Mouse (Mus musculus) embryonic facial prominence, embryonic 12.5 days (tissue): ENCODE data around the gene Gm6657. TPM values are rescaled to one million over a fixed set of nuclear protein-coding genes. Genes with fewer than 3 reads are reported as not detected.

Experiments
- ATAC-seq: fragments of 200-750 bp; cut with Nextera tagmentation; 2 replicates; pipeline ENCODE4 v1.8.0; 2017; ENCODE audit not compliant: insufficient number of reproducible peaks, insufficient read depth, low FRiP score, low TSS enrichment
- H3K27ac ChIP-seq: fragments of 300-500 bp; sonication (generic); 2 replicates; pipeline ENCODE4 v1.5.1; 2016; ENCODE audit warnings: mild to moderate bottlenecking
- H3K27me3 ChIP-seq: fragments of 300-500 bp; sonication (generic); 2 replicates; pipeline ENCODE4 v1.6.1; 2016; ENCODE audit warnings: mild to moderate bottlenecking, moderate library complexity
- H3K36me3 ChIP-seq: fragments of 300-500 bp; sonication (generic); 2 replicates; pipeline ENCODE4 v1.6.1; 2016; ENCODE audit warnings: mild to moderate bottlenecking
- H3K4me1 ChIP-seq: fragments of 300-500 bp; sonication (generic); 2 replicates; pipeline ENCODE4 v1.6.1; 2016
- H3K4me2 ChIP-seq: fragments of 300-500 bp; sonication (generic); replicated peaks from 2 replicates; pipeline ENCODE4 v1.6.1; 2016; ENCODE audit warnings: mild to moderate bottlenecking, moderate library complexity
- H3K4me3 ChIP-seq: fragments of 300-500 bp; sonication (generic); 2 replicates; pipeline ENCODE4 v1.5.1; 2016; ENCODE audit warnings: mild to moderate bottlenecking
- H3K9ac ChIP-seq: fragments of 300-500 bp; sonication (generic); 2 replicates; pipeline ENCODE4 v1.6.1; 2016; ENCODE audit warnings: mild to moderate bottlenecking, moderate library complexity
- H3K9me3 ChIP-seq: fragments of 300-500 bp; sonication (generic); 2 replicates; pipeline ENCODE4 v1.6.1; 2016; ENCODE audit warnings: mild to moderate bottlenecking, moderate library complexity
- WGBS: fragments of 180-500 bp; shearing (Covaris S2); methylation state at CpG from one replicate; pipeline ENCODE4 v1.1.7; 2016; 5-methylcytosine and 5-hydroxymethylcytosine counted together
- polyA plus RNA-seq: library from polyadenylated mRNA; unstranded; fragments of >200 nt; fragmentation: Nextera tagmentation; extraction: Ambion mirVana; gene quantifications from 2 replicates; pipeline ENCODE4 v1.2.1, GENCODE M21; 2016

Gm6657 gene
- polyA plus RNA-seq = not detected in 2 replicates

GRCm38 (mm10) chr12:78193942-78194341 lies at the start of gene Gm6657:
Gene Gm6657 (plus strand): TSS chr12:78194242.
- Histone ChIP-seq H3K4me1 (no peaks in the 10 kb centered on the region), H3K27ac (no peak within 1 kb of the TSS), H3K4me2 (no peak within 1 kb of the TSS), H3K4me3 (no peak within 1 kb of the TSS), H3K9ac (no peak within 1 kb of the TSS), H3K9me3 (peaks cover 5% of the 10 kb centered on the region; the same call in 1 of the 2 replicates), H3K27me3 (no peaks in the 10 kb centered on the region), H3K36me3 (no peaks in the 10 kb centered on the region)
- no peak for ATAC-seq

GRCm38 (mm10) chr12:78153308-78154002 lies 40.6 kb upstream of the Gm6657 start:
- no peaks in the 10 kb centered on the region for H3K9me3 ChIP-seq
- H3K9ac ChIP-seq = no peak overlapping the region
- H3K4me3 ChIP-seq = no peak overlapping the region
- no peak for ATAC-seq
- H3K4me1 ChIP-seq = no peaks in the 10 kb centered on the region
- no peak overlapping the region for H3K4me2 ChIP-seq
- WGBS = 51% methylated on average over 7 of the region's 7 CpGs
- H3K36me3 ChIP-seq = no peaks in the 10 kb centered on the region
- no peaks in the 10 kb centered on the region for H3K27me3 ChIP-seq
- H3K27ac ChIP-seq = no peak overlapping the region

DNA sequence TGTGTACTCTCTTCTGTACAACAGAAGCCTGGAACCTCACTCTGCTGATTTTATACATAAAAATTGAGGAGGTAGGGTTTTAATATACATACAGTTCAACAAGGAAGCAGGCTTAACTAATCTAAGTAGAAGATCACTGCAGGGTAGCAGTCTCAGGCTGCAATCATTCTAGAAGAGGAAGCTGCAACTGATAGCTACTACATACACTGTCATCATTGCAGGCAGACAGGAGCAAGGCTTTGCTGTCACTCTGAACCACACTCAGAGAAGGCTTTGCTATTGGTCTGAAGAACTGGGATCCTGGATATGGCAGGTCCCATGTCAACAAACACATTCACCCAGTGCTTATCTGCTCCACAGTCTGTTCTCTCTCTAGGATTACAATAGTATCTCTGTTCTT lies 23.9 kb upstream of the Gm6657 start:
- Histone ChIP-seq H3K27me3 (no peaks in the 10 kb centered on the region), H3K4me3 (no peak overlapping the region), H3K9ac (no peak overlapping the region), H3K36me3 (no peaks in the 10 kb centered on the region), H3K9me3 (no peaks in the 10 kb centered on the region), H3K27ac (no peak overlapping the region), H3K4me1 (no peaks in the 10 kb centered on the region), H3K4me2 (no peak overlapping the region)
- no peak for ATAC-seq

GRCm38 (mm10) chr12:78173945-78174344 lies 20.1 kb upstream of the Gm6657 start:
- H3K27me3 ChIP-seq = no peaks in the 10 kb centered on the region

GRCm38 (mm10) chr12:78174671-78175070 lies 19.4 kb upstream of the Gm6657 start:
- H3K9me3 ChIP-seq = no peaks in the 10 kb centered on the region
- no peaks in the 10 kb centered on the region for H3K4me1 ChIP-seq
- H3K36me3 ChIP-seq = no peaks in the 10 kb centered on the region
- H3K27me3 ChIP-seq = no peaks in the 10 kb centered on the region
- WGBS = 90% methylated on average over 4 of the region's 4 CpGs
- ATAC-seq = no peak
- H3K4me2 ChIP-seq = no peak overlapping the region
- H3K9ac ChIP-seq = no peak overlapping the region
- no peak overlapping the region for H3K4me3 ChIP-seq
- no peak overlapping the region for H3K27ac ChIP-seq

More at GRCm38 (mm10) chr12:78173945-78174344, 20.1 kb upstream of the Gm6657 start:
- 76% methylated on average over 3 of the region's 3 CpGs for WGBS
- no peaks in the 10 kb centered on the region for H3K36me3 ChIP-seq
- H3K9me3 ChIP-seq = no peaks in the 10 kb centered on the region
- no peak overlapping the region for H3K9ac ChIP-seq
- no peak overlapping the region for H3K4me3 ChIP-seq
- no peak overlapping the region for H3K4me2 ChIP-seq
- H3K4me1 ChIP-seq = no peaks in the 10 kb centered on the region
- ATAC-seq = no peak
- no peak overlapping the region for H3K27ac ChIP-seq

- 56% methylated on average over 2 of the region's 2 CpGs for WGBS
- Histone ChIP-seq H3K4me3 (no peak overlapping the region), H3K27me3 (no peaks in the 10 kb centered on the region), H3K27ac (no peak overlapping the region), H3K4me1 (no peaks in the 10 kb centered on the region), H3K36me3 (no peaks in the 10 kb centered on the region), H3K9ac (no peak overlapping the region), H3K9me3 (no peaks in the 10 kb centered on the region), H3K4me2 (no peak overlapping the region)
- ATAC-seq = no peak
Measured at GRCm38 (mm10) chr12:78181452-78181851, 12.6 kb upstream of the Gm6657 start.

GRCm38 (mm10) chr12:78195368-78195767 lies 1.3 kb downstream of the Gm6657 start:
- Histone ChIP-seq H3K4me2 (no peak overlapping the region), H3K36me3 (no peaks in the 10 kb centered on the region), H3K9me3 (peaks cover 5% of the 10 kb centered on the region; the same call in 1 of the 2 replicates), H3K9ac (no peak overlapping the region), H3K27me3 (no peaks in the 10 kb centered on the region), H3K4me1 (no peaks in the 10 kb centered on the region), H3K27ac (no peak overlapping the region), H3K4me3 (no peak overlapping the region)
- no peak for ATAC-seq
- 66% methylated on average over 2 of the region's 2 CpGs for WGBS

GRCm38 (mm10) chr12:78203646-78204045 lies 9.6 kb downstream of the Gm6657 start:
- Histone ChIP-seq H3K4me2 (no peak overlapping the region), H3K9ac (no peak overlapping the region), H3K36me3 (no peaks in the 10 kb centered on the region), H3K27ac (no peak overlapping the region), H3K4me1 (no peaks in the 10 kb centered on the region; the same call in 1 of the 2 replicates), H3K4me3 (no peak overlapping the region), H3K9me3 (no peaks in the 10 kb centered on the region), H3K27me3 (no peaks in the 10 kb centered on the region)
- ATAC-seq = no peak
- 32% methylated on average over 5 of the region's 5 CpGs for WGBS

GRCm38 (mm10) chr12:78205915-78206570 lies 12.0 kb downstream of the Gm6657 start:
- H3K9ac ChIP-seq = no peak overlapping the region
- WGBS = 11% methylated on average over 5 of the region's 5 CpGs
- H3K9me3 ChIP-seq = no peaks in the 10 kb centered on the region
- H3K36me3 ChIP-seq = no peaks in the 10 kb centered on the region
- no peak for ATAC-seq
- H3K27me3 ChIP-seq = no peaks in the 10 kb centered on the region
- no peak overlapping the region for H3K27ac ChIP-seq
- H3K4me2 ChIP-seq = no peak overlapping the region
- H3K4me3 ChIP-seq = no peak overlapping the region
- no peaks in the 10 kb centered on the region; the same call in 1 of the 2 replicates for H3K4me1 ChIP-seq

GRCm38 (mm10) chr12:78206571-78206960 lies 12.5 kb downstream of the Gm6657 start:
- ATAC-seq = no peak
- Histone ChIP-seq H3K4me3 (no peak overlapping the region), H3K4me2 (no peak overlapping the region), H3K4me1 (no peaks in the 10 kb centered on the region; the same call in 1 of the 2 replicates), H3K36me3 (no peaks in the 10 kb centered on the region), H3K27me3 (no peaks in the 10 kb centered on the region), H3K27ac (no peak overlapping the region), H3K9ac (no peak overlapping the region), H3K9me3 (no peaks in the 10 kb centered on the region)
- WGBS = 78% methylated on average over 4 of the region's 4 CpGs

DNA sequence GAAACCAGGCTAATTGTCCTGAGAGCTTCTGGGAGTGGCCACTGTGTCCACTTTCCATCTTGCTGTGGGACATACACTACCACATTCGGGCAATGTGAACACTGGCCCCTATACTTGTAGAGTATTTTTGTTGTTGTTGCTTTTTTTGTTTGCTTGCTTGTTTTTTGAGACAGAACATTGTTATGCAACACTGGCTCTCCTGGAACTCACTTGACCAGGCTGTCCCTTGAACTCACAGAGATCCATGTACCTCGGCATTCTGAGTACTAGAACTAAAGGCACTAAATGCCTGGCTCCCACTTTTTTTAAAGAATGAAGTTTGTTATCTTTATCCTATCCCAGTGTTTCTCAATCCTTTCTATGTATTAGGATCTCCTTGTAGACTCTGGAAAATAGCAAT lies 15.8 kb downstream of the Gm6657 start:
- H3K4me1 ChIP-seq = no peaks in the 10 kb centered on the region
- no peak overlapping the region for H3K4me2 ChIP-seq
- no peaks in the 10 kb centered on the region for H3K27me3 ChIP-seq
- no peak for ATAC-seq
- H3K27ac ChIP-seq = no peak overlapping the region
- no peak overlapping the region for H3K9ac ChIP-seq
- 82% methylated on average over 2 of the region's 2 CpGs for WGBS
- H3K9me3 ChIP-seq = no peaks in the 10 kb centered on the region
- no peaks in the 10 kb centered on the region for H3K36me3 ChIP-seq
- no peak overlapping the region for H3K4me3 ChIP-seq

DNA sequence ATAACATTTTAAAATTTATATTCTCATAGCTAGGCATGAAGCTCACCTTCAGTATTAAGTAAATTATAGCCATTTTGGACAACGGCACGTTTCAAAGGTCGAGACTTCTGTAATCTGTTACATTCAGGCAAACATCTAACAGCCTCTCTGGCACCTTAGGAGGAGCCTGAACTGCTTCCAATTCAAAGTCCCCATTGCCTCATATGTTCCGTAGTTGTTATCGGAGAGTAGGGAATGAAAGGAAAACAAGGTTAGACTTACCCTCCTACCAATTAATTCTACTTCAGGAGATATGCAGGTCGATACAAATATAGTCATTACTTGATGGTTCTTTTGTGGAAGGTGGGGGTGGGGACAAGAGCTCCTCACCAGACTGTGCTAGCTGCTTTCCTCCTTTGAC lies 21.4 kb downstream of the Gm6657 start:
- no peak for ATAC-seq
- H3K27me3 ChIP-seq = no peaks in the 10 kb centered on the region
- 79% methylated on average over 6 of the region's 6 CpGs for WGBS
- H3K27ac ChIP-seq = no peak overlapping the region
- H3K36me3 ChIP-seq = no peaks in the 10 kb centered on the region
- no peak overlapping the region for H3K4me3 ChIP-seq
- H3K4me1 ChIP-seq = no peaks in the 10 kb centered on the region
- H3K9ac ChIP-seq = no peak overlapping the region
- no peaks in the 10 kb centered on the region for H3K9me3 ChIP-seq
- H3K4me2 ChIP-seq = no peak overlapping the region
